Mouse (Mus musculus) layer of hippocampus, adult 18-20 months (tissue): Measurements from ENCODE around the gene Ddx39b. TPM values are rescaled to one million over a fixed set of nuclear protein-coding genes. Genes with fewer than 3 reads are reported as not detected.

Experiments used
- DNase-seq, 2 experiments: peaks; one replicate each; pipeline ENCODE4 v3.0.0; 2022; ENCODE audit warnings: low spot score in 2 of 2
- long read RNA-seq: library from polyadenylated mRNA; stranded (forward); transcript quantifications from one replicate; pipeline ENCODE4 v2.0.0, GENCODE M21; 2021
- total RNA-seq, 2 experiments: library from RNA; stranded (reverse); gene quantifications; 2 replicates each; pipeline ENCODE4 v1.2.3; 2021

Ddx39b gene
- 100 to 1,000 TPM; 210 to 215 TPM for total RNA-seq
- long read RNA-seq, transcript Ddx39b-201 (11 exons, 1,739 nt) = major isoform, 77 of 136 reads
- long read RNA-seq, transcript Ddx39b-203 (10 exons, 2,848 nt) = minor isoform, 5 of 136 reads
- long read RNA-seq, partial matches to known transcripts = 13 of 136 reads
- long read RNA-seq, other reads (novel, unspliced or antisense) = 41 of 136 reads

GRCm38 (mm10) chr17:35241305-35242014 is at the start of gene Ddx39b:
Gene Ddx39b (plus strand): TSS chr17:35241746.
- DNase-seq = peak; percentile 97

GRCm38 (mm10) chr17:35192924-35193323 is 48.6 kb upstream of the Ddx39b start:
- DNase-seq = no peak

GRCm38 (mm10) chr17:35193881-35194843 is 47.4 kb upstream of the Ddx39b start, which contains the start of gene Ltb:
Gene Ltb (plus strand): TSS chr17:35194439.
- no peak for DNase-seq

- DNase-seq = no peak
Observed at GRCm38 (mm10) chr17:35194844-35195630, 46.5 kb upstream of the Ddx39b start.

- DNase-seq = peak; percentile 50 to 70
Observed at GRCm38 (mm10) chr17:35195631-35196320, 45.8 kb upstream of the Ddx39b start.

- no peak for DNase-seq
Observed at GRCm38 (mm10) chr17:35196321-35196641, 45.3 kb upstream of the Ddx39b start.

- no peak for DNase-seq
Observed at GRCm38 (mm10) chr17:35197126-35197525, 44.4 kb upstream of the Ddx39b start.

GRCm38 (mm10) chr17:35198029-35198428 is 43.5 kb upstream of the Ddx39b start:
- DNase-seq = no peak

GRCm38 (mm10) chr17:35198946-35199345 is 42.6 kb upstream of the Ddx39b start:
- no peak for DNase-seq

GRCm38 (mm10) chr17:35200398-35200797 is 41.1 kb upstream of the Ddx39b start:
- DNase-seq = no peak

- no peak for DNase-seq
Observed at GRCm38 (mm10) chr17:35201128-35201527, 40.4 kb upstream of the Ddx39b start.

- DNase-seq = no peak
Observed at GRCm38 (mm10) chr17:35201787-35202186, 39.8 kb upstream of the Ddx39b start, which contains the start of gene Tnf. Gene Tnf (minus strand): TSS chr17:35202007.

GRCm38 (mm10) chr17:35202442-35202841 is 39.1 kb upstream of the Ddx39b start:
- DNase-seq = no peak

GRCm38 (mm10) chr17:35204494-35205379 is 36.8 kb upstream of the Ddx39b start, which contains the start of gene Lta:
Gene Lta (minus strand): TSS chr17:35205351.
- no peak for DNase-seq

- no peak for DNase-seq
Observed at GRCm38 (mm10) chr17:35205380-35205769, 36.2 kb upstream of the Ddx39b start.

- DNase-seq = no peak
Observed at GRCm38 (mm10) chr17:35209785-35210535, 31.6 kb upstream of the Ddx39b start.

GRCm38 (mm10) chr17:35210593-35210992 is 31.0 kb upstream of the Ddx39b start:
- DNase-seq = no peak

GRCm38 (mm10) chr17:35213071-35213470 is 28.5 kb upstream of the Ddx39b start:
- no peak for DNase-seq
